Mouse (Mus musculus) embryonic stem cell, embryonic (primary cell): ENCODE results near the gene Hspa1l.

ENCODE experiments used
- CTCF ChIA-PET, 4 experiments: fragments of 300-600 bp in 2 of 4; fragments of 350-600 bp in 2 of 4; sonication (Branson Sonifier 250); formaldehyde crosslinking; loops; one replicate each; lab custom pipeline; 2022; ENCODE audit warnings: inconsistent platforms in 2 of 4; lab: Charles Lee
- POLR2A ChIA-PET, 4 experiments: fragments of 300-600 bp in 2 of 4; fragments of 350-600 bp in 2 of 4; sonication (Branson Sonifier 250); formaldehyde crosslinking; loops; one replicate each; lab custom pipeline; 2022; ENCODE audit warnings: antibody characterized with exemption in 4 of 4, inconsistent platforms in 1 of 4; lab: Charles Lee

The Hspa1l gene

GRCm38 (mm10) chr17:34972069-34972749, at the start of gene Hspa1l, which contains the start of gene Hspa1a:
Hspa1l (plus strand) TSS chr17:34972703.
Hspa1a (minus strand) TSS chr17:34972156.
- ChIA-PET CTCF (interaction anchor here in 2 of 4 experiments (0.6 to 1.2 kb wide), 4 partner anchors 9 to 334 kb away, joined by 3 to 4 read pairs (median 3); partner anchors contain the start of gene Lsm2 (in 1 of the 2)), POLR2A (interaction anchor here (0.6 to 7.3 kb wide), 20 partner anchors 8 to 274 kb away, joined by 3 to 111 read pairs (median 5); partner anchors contain the start of genes Ddx39b (in 2 of the 4), Hspa1b (in 2 of the 4), Lsm2 (in 2 of the 4) and Ehmt2 (in 1 of the 4))

GRCm38 (mm10) chr17:34922939-34923338, 49.6 kb upstream of the Hspa1l start:
- ChIA-PET POLR2A (interaction anchor here (0.6 to 4.0 kb wide), 11 partner anchors 10 to 61 kb away, joined by 3 to 43 read pairs (median 3); partner anchors contain the start of gene Slc44a4 (in 1 of the 4)), CTCF (interaction anchor here in 3 of 4 experiments (0.6 to 4.5 kb wide), 14 partner anchors 8 to 312 kb away, joined by 3 to 34 read pairs (median 4); partner anchors contain the start of genes Neu1 (in 1 of the 3) and Nfkbil1 (in 1 of the 3))

- POLR2A ChIA-PET: interaction anchor here in 3 of 4 experiments (0.7 to 4.0 kb wide), 16 partner anchors 8 to 321 kb away, joined by 3 to 43 read pairs (median 5); partner anchors contain the start of gene Slc44a4 (in 1 of the 3)
- CTCF ChIA-PET: interaction anchor here (0.6 to 4.5 kb wide), 14 partner anchors 9 to 311 kb away, joined by 3 to 34 read pairs (median 4); partner anchors contain the start of genes Ehmt2 (in 1 of the 4), Nfkbil1 (in 1 of the 4) and Slc44a4 (in 1 of the 4)
Measured at GRCm38 (mm10) chr17:34924258-34924657, 48.2 kb upstream of the Hspa1l start.

- POLR2A ChIA-PET: interaction anchor here (0.7 to 3.2 kb wide), 24 partner anchors 8 to 158 kb away, joined by 3 to 78 read pairs (median 6); partner anchors contain the start of gene Slc44a4 (in 1 of the 4)
Measured at GRCm38 (mm10) chr17:34927306-34928019, 45.0 kb upstream of the Hspa1l start.

GRCm38 (mm10) chr17:34928841-34929240, 43.7 kb upstream of the Hspa1l start:
- ChIA-PET CTCF (interaction anchor here in 2 of 4 experiments (0.6 to 1.6 kb wide), 6 partner anchors 10 to 840 kb away, joined by 3 to 14 read pairs (median 4); partner anchors contain the start of gene Lsm2 (in 1 of the 2)), POLR2A (interaction anchor here (0.6 to 3.2 kb wide), 18 partner anchors 9 to 538 kb away, joined by 3 to 78 read pairs (median 4); no protein-coding TSS in a partner anchor)

More at GRCm38 (mm10) chr17:34927306-34928019, 45.0 kb upstream of the Hspa1l start:
- CTCF ChIA-PET: interaction anchor here in 3 of 4 experiments (0.6 to 1.6 kb wide), 12 partner anchors 8 to 241 kb away, joined by 3 to 14 read pairs (median 3); no protein-coding TSS in a partner anchor

- POLR2A ChIA-PET: interaction anchor here (0.6 to 6.6 kb wide), 59 partner anchors 9 to 876 kb away, joined by 3 to 158 read pairs (median 4); partner anchors contain the start of genes H2-DMa (in 2 of the 4), Vars (in 2 of the 4), C2 (in 1 of the 4) and Cfb (in 1 of the 4)
- CTCF ChIA-PET: interaction anchor here (0.6 to 3.1 kb wide), 27 partner anchors 8 to 749 kb away, joined by 3 to 11 read pairs (median 4); partner anchors contain the start of genes C2 (in 1 of the 4), Ehmt2 (in 1 of the 4) and Zbtb12 (in 1 of the 4)
Measured at GRCm38 (mm10) chr17:34931061-34931734, 41.3 kb upstream of the Hspa1l start, which contains the start of gene Neu1. Neu1 (plus strand) TSS chr17:34931253.

- CTCF ChIA-PET: interaction anchor here in 2 of 4 experiments (0.6 to 3.1 kb wide), 13 partner anchors 9 to 44 kb away, joined by 3 to 9 read pairs (median 4); partner anchors contain the start of genes C2 (in 1 of the 2) and Ehmt2 (in 1 of the 2)
Measured at GRCm38 (mm10) chr17:34931735-34932098, 40.8 kb upstream of the Hspa1l start.

GRCm38 (mm10) chr17:34932287-34932686, 40.2 kb upstream of the Hspa1l start:
- ChIA-PET POLR2A (interaction anchor here (0.7 to 6.6 kb wide), 15 partner anchors 14 to 68 kb away, joined by 3 to 158 read pairs (median 5); partner anchors contain the start of genes Lsm2 (in 1 of the 4) and Vars (in 1 of the 4)), CTCF (interaction anchor here in 2 of 4 experiments (1.1 to 3.1 kb wide), 8 partner anchors 9 to 21 kb away, joined by 3 to 9 read pairs (median 6); no protein-coding TSS in a partner anchor)

More at GRCm38 (mm10) chr17:34931735-34932098, 40.8 kb upstream of the Hspa1l start:
- POLR2A ChIA-PET: interaction anchor here (0.7 to 6.6 kb wide), 37 partner anchors 10 to 813 kb away, joined by 3 to 158 read pairs (median 4); partner anchors contain the start of genes H2-DMa (in 2 of the 4), C2 (in 1 of the 4), Ehmt2 (in 1 of the 4) and Lsm2 (in 1 of the 4)

GRCm38 (mm10) chr17:34934031-34934430, 38.5 kb upstream of the Hspa1l start:
- ChIA-PET CTCF (interaction anchor here in 2 of 4 experiments (0.7 to 2.8 kb wide), 9 partner anchors 10 to 78 kb away, joined by 3 to 11 read pairs (median 3); no protein-coding TSS in a partner anchor), POLR2A (interaction anchor here (0.6 to 6.6 kb wide), 18 partner anchors 10 to 177 kb away, joined by 3 to 158 read pairs (median 4); partner anchors contain the start of gene Ddah2 (in 1 of the 4))

GRCm38 (mm10) chr17:34934830-34935229, 37.7 kb upstream of the Hspa1l start:
- POLR2A ChIA-PET: interaction anchor here (0.6 to 6.6 kb wide), 15 partner anchors 10 to 176 kb away, joined by 3 to 158 read pairs (median 4); partner anchors contain the start of gene Lsm2 (in 1 of the 4)
- CTCF ChIA-PET: interaction anchor here in 2 of 4 experiments (0.8 to 2.8 kb wide), 6 partner anchors 10 to 74 kb away, joined by 3 to 11 read pairs (median 4); no protein-coding TSS in a partner anchor

GRCm38 (mm10) chr17:34937960-34938505, 34.5 kb upstream of the Hspa1l start:
- CTCF ChIA-PET: interaction anchor here in 1 of 4 experiments (0.5 kb wide), 1 partner anchor 150 kb away, joined by 4 read pairs; no protein-coding TSS in a partner anchor
- POLR2A ChIA-PET: interaction anchor here in 3 of 4 experiments (0.9 to 3.0 kb wide), 5 partner anchors 12 to 21 kb away, joined by 3 to 19 read pairs (median 5); no protein-coding TSS in a partner anchor

- ChIA-PET POLR2A (interaction anchor here (0.7 to 3.2 kb wide), 16 partner anchors 8 to 62 kb away, joined by 3 to 26 read pairs (median 6); partner anchors contain the start of genes Neu1 (in 2 of the 4), Lsm2 (in 1 of the 4) and Zbtb12 (in 1 of the 4)), CTCF (interaction anchor here in 3 of 4 experiments (0.7 to 0.9 kb wide), 4 partner anchors 10 to 118 kb away, joined by 3 to 4 read pairs (median 3); no protein-coding TSS in a partner anchor)
Measured at GRCm38 (mm10) chr17:34941344-34942041, 31.0 kb upstream of the Hspa1l start.

- CTCF ChIA-PET: interaction anchor here in 3 of 4 experiments (0.5 to 0.8 kb wide), 6 partner anchors 19 to 555 kb away, joined by 3 to 5 read pairs (median 3); no protein-coding TSS in a partner anchor
Measured at GRCm38 (mm10) chr17:34943128-34943815, 29.2 kb upstream of the Hspa1l start.

GRCm38 (mm10) chr17:34944362-34944761, 28.1 kb upstream of the Hspa1l start:
- CTCF ChIA-PET: interaction anchor here in 3 of 4 experiments (0.7 to 1.3 kb wide), 3 partner anchors 10 to 155 kb away, joined by 3 to 4 read pairs (median 4); no protein-coding TSS in a partner anchor
- POLR2A ChIA-PET: interaction anchor here in 3 of 4 experiments (0.8 to 9.1 kb wide), 4 partner anchors 11 to 13 kb away, joined by 3 to 158 read pairs (median 4); partner anchors contain the start of gene Neu1 (in 2 of the 3)

More at GRCm38 (mm10) chr17:34943128-34943815, 29.2 kb upstream of the Hspa1l start:
- POLR2A ChIA-PET: interaction anchor here (0.5 to 3.2 kb wide), 13 partner anchors 7 to 41 kb away, joined by 3 to 26 read pairs (median 5); no protein-coding TSS in a partner anchor
